Mouse (Mus musculus): ENCODE results near the gene Ibsp.

DNA sequence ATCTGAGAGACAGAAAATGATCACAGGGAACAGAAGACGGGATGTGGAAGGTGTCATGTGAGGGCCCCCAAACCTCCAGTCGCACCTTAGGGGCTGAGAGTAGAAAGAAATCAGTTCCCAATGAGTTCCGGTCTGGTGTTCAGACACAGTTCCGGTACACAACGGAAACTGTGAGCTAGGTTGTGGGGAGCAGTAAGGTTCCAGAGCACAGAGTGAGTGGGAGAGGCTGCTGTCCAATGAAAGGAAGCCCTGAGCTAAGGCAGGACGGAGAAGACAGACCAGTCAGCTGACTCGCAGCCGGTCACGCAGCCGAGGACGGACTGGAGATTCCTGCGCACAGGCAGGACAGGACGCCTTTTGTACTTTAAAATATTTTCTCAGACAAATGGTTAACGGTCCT lies 35.5 kb downstream of the Ibsp start:
- TF ChIP-seq CTCF (IDR thresholded peaks at IDR 0.05; ENCODE audit: extremely low read depth, insufficient read length, insufficient replicate concordance, low read depth, low read length) (no peak), POLR2A (IDR thresholded peaks at IDR 0.05; ENCODE audit: low read depth, low read length) (no peak)
